Mouse (Mus musculus): Measurements from ENCODE around the gene Gm5134. TPM values are rescaled to one million over a fixed set of nuclear protein-coding genes. Genes with fewer than 3 reads are reported as not detected.
"Not testable (repeated sequence)": the region's sequence is repeated elsewhere in the genome, so short reads cannot be mapped to it uniquely, and the experiment has no call there.

Gm5134 gene
- polyA plus RNA-seq, 1 experiment = not detected

DNA sequence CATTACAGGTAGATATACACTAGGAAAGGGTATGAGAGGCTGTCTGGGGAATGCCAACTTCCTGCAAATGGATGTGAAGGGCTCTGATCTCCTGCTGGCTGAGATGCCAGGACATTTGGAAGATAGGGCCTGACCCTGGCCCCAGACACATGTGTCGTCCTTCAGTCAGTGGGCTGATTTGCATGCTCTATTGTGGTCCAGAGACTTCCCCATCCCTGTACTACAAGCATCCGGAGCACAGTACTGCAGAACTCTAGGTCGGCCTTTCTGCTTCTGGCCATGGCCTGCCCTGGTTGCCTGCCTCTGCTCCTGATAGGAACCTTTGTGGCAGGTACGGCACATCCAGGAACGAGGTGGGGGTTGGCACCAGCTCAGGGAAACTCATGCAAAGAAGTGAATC is 6.2 kb upstream of the Gm5134 start:
- Histone ChIP-seq H3K4me3 (ENCODE audit: insufficient read depth, low read depth, low read length) (no peak overlapping the region), H3K4me1 (ENCODE audit: control insufficient read depth, insufficient read depth, insufficient read length, low read length) (peaks cover 7% of the 10 kb centered on the region), H3K27ac (replicated peaks; ENCODE audit: low read depth, low read length) (no peak overlapping the region)

DNA sequence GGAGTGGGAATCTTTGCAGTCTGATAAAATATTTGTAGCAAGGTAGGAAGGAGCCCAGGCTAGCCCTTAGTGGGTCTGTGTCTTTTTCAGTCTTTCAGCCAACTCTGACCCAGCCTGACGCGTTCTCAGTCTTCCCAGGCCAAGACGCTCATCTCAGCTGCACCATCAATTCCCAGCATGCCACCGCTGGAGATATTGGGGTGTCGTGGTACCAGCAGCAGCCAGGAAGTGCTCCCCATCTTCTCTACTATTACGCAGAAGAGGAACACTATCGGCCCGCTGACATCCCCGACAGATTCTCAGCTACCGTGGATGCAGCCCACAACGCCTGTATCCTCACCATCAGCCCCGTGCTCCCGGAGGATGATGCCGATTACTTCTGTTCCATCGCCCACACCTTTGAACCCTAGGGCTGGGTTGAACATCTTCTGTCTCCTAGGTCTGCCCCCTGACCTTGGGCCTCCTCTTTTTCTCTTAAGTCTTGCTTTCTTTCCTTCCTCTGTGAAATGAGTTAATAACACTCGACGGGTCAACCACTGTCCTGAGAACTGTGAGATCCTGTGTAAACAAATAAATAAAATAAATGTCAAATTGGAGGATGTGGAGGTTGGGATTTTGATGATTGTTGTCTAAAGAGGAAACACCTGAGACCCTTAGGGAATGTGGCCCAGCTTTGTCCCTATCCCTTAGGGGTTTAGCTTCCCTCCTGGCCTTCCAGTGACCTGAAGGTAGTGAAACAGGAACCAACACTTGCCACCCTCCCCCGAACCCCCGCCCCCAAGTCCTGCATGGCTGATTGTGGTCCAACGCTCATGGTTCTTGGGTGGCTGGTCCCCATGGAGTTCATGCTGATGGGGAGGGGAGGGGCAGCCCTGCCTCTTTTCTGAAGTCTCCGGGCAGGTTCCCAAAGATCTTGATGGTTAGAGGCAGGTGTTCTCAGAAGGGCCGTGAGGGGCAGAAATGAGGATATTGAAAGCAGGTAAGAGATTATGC is 5.0 kb upstream of the Gm5134 start:
- no peak overlapping the region for H3K4me3 ChIP-seq (ENCODE audit: insufficient read depth, low read depth, low read length)
- H3K4me1 ChIP-seq (ENCODE audit: control insufficient read depth, insufficient read depth, insufficient read length, low read length) = peaks cover 2% of the 10 kb centered on the region
- H3K27ac ChIP-seq (replicated peaks; ENCODE audit: low read depth, low read length) = no peak overlapping the region; the same call in 1 of the 2 replicates

DNA sequence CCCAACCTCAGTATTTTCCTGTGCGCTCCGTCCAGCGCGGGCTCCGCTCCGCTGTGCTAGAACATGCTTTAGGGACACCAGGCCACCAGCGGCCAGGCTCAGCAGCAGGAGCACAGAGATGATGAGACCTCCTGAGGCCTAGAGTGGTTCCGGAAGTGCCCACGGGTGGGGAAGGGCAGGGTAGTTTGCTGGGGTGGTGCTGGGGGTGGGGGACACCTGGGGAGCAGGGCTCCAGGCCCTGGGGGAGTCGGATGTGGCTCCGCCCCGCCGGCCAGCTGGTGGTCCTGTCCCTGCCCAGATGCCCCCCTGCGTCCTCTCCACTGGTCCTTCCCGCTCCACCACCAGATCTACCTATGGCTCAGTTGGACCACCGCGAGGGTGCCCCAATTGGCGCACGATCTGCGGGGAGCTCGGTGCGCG is 3.5 kb upstream of the Gm5134 start:
- H3K4me1 ChIP-seq (ENCODE audit: control insufficient read depth, insufficient read depth, insufficient read length, low read length) = peaks cover 2% of the 10 kb centered on the region
- peak overlapping the region; percentile 51 for H3K4me3 ChIP-seq (ENCODE audit: insufficient read depth, low read depth, low read length)
- no peak overlapping the region for H3K27ac ChIP-seq (replicated peaks; ENCODE audit: low read depth, low read length)

DNA sequence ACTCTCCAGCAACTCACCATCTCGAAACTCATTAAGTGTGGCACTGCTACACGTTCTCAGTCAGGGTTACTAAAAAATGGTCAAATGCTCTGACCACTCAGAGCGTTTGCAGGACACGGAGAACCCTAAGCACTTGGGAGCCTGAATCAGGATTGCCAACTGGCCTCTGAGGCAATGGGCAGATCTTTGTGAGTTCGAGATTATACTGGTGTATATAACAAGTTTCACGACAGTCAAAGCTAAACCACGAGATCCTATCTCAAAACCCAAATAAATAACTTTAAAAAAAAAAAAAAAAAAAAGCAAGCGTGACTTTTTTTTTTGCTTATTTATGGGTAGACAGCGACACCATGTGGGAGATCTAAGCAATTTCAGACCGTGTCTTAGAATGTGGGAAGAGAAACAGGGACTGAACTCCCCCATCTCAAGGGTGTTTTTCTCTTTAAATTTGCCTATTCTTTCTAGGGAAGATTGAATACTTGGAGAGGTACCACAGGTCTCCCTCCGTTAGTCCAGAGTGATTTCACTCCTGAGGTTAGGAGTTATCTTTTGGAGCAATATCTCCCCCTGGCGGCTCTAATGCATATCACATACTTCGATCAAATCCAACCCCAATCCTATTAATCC is 2.8 kb upstream of the Gm5134 start:
- Histone ChIP-seq H3K4me1 (ENCODE audit: control insufficient read depth, insufficient read depth, insufficient read length, low read length) (peaks cover 2% of the 10 kb centered on the region), H3K27ac (replicated peaks; ENCODE audit: low read depth, low read length) (no peak overlapping the region), H3K4me3 (ENCODE audit: insufficient read depth, low read depth, low read length) (peak overlapping the region; percentile 51)

DNA sequence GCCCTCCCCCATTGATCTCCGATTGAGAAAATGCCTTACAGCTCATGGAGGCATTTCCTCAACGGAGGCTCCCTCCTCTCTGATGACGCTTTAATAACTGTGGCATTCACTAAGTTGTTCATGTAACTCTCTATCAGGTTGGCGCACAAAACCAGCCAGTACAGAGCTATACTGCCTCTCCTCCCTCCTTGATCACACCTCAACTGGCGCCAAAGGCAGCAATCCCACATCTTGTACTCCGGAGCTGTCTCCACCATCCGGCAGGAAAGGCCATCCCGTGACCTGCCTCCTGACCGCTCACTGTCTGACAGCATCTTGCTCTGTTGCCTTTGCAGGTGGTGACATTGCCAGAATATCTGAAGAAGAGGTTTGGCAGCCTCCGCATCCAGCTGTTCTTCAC is 19.5 kb downstream of the Gm5134 start:
- no peak overlapping the region for H3K27ac ChIP-seq (replicated peaks; ENCODE audit: low read depth, low read length)
- no peaks in the 10 kb centered on the region for H3K4me1 ChIP-seq (ENCODE audit: control insufficient read depth, insufficient read depth, insufficient read length, low read length)
- H3K4me3 ChIP-seq (ENCODE audit: insufficient read depth, low read depth, low read length) = no peak overlapping the region

DNA sequence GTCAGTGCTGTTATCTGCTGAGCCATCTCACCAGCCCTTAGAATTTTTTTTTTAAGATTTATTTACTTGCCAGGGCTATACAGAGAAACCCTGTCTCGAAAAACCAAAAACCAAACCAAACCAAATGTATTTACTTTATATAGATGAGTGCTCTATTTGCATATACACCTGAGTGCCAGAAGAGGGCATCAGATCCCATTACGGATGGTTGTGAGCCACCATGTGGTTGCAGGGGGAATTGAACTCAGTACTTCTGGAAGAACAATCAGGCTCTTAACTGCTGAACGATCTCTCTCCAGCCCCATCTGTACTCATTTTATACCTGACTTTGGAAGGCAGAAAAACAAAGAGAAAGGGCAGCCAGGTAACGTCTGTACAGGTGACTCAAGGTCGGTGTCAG is 20.9 kb downstream of the Gm5134 start:
- Histone ChIP-seq H3K4me3 (ENCODE audit: insufficient read depth, low read depth, low read length) (no peak overlapping the region), H3K4me1 (ENCODE audit: control insufficient read depth, insufficient read depth, insufficient read length, low read length) (no peaks in the 10 kb centered on the region), H3K27ac (replicated peaks; ENCODE audit: low read depth, low read length) (no peak overlapping the region)

DNA sequence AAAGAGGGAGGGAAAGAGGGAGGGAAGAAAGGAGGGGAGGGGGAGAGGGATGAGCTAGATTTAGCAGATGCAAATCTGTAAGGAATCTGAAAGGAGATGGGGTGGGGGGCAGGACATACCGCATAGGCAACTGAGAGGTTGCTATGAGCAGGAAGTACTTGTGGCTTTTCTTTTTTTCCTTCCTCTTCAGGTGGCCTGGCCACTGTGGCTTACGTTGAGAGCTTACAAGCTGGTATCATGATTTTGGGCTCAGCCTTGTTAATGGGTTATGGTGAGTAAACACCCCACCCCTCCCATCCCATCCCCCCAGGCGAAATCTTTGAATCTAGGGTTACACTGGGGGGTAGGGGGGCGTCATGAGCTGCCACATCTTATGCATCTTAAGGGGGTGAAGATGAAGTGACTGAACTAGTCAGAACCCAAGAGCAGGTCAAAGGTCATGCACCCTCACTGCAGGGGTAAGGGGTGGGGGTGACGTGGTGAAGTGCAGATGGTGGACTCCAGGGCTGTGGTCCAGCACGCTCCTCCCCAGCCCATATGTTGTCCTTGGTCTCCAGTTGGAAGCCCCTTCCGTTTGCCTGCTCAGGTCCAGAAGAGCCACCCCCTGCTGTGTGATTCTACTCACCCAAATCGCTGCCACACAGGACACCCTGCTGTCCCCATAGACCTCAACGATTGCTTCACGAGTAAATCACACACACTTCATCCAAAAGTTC is 24.0 kb downstream of the Gm5134 start:
- Histone ChIP-seq H3K27ac (replicated peaks; ENCODE audit: low read depth, low read length) (no peak overlapping the region), H3K4me1 (ENCODE audit: control insufficient read depth, insufficient read depth, insufficient read length, low read length) (no peaks in the 10 kb centered on the region), H3K4me3 (ENCODE audit: insufficient read depth, low read depth, low read length) (no peak overlapping the region)

DNA sequence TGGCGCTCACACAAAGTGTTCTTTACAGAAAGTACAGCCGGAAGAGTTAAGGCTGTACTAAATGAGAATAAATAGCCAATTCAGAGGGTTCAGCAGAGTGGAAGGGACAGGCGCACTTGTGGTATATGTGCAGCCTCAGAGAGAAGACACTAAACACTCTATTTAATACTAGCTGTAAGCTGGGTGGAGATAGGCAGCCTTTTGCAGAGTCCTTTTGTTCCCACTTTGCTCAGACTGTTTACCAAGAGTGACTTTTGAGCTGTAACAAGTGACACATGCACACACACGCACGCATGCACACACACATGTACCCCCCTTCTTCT is 24.5 kb downstream of the Gm5134 start:
- Histone ChIP-seq H3K4me3 (ENCODE audit: insufficient read depth, low read depth, low read length) (no peak overlapping the region), H3K4me1 (ENCODE audit: control insufficient read depth, insufficient read depth, insufficient read length, low read length) (no peaks in the 10 kb centered on the region), H3K27ac (replicated peaks; ENCODE audit: low read depth, low read length) (no peak overlapping the region)

DNA sequence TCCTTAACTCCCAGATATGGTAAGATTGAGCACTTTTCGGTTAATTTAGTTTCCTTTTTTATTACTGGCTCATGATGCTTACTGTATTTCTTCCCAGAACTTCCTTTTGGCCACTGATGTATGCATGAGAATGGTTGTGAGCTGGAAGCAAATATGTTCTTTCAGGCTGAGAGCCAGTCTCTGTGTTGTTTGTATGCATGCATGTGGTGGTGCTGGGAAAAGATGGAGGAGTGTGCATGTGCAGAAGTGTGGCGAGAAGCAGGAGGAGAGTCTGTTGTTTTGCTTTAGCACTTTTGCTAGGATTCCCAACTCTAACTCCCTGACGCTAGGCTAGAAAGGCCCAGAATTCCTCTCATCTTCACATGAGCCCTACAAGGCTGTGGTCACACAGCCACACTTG is 25.1 kb downstream of the Gm5134 start:
- H3K4me3 ChIP-seq (ENCODE audit: insufficient read depth, low read depth, low read length) = no peak overlapping the region
- H3K27ac ChIP-seq (replicated peaks; ENCODE audit: low read depth, low read length) = no peak overlapping the region
- H3K4me1 ChIP-seq (ENCODE audit: control insufficient read depth, insufficient read depth, insufficient read length, low read length) = no peaks in the 10 kb centered on the region

DNA sequence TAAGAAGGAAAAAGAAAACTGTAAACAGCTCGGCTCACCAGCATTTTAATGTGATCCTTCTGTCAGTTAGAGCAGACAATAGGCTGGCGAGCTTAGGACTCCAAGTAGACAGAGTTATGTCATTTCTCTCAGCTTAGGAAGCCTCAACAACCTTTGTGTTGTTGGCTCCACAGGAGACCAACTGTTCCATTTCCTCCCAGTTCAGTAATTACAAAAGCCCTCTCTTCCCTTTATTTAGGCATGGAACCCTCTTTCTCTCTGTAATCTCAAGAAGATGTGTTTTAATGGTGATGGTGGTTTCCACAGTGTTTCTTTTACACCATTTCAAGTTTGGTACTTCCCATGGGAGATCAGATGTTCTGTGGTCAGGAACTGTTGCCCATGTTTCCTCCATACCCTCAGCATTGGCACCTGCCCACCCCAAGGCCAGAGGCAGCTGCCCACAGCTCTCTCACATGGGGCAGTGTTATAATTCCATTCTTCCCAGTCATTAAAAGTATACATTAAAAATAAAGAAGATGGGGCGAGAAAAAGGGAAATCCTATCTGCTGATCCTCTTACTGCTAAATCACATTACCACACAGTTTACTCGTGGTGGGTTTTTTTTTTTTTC is 36.2 kb downstream of the Gm5134 start:
- no peak overlapping the region for H3K27ac ChIP-seq (replicated peaks; ENCODE audit: low read depth, low read length)
- H3K4me1 ChIP-seq (ENCODE audit: control insufficient read depth, insufficient read depth, insufficient read length, low read length) = no peaks in the 10 kb centered on the region
- no peak overlapping the region for H3K4me3 ChIP-seq (ENCODE audit: insufficient read depth, low read depth, low read length)

DNA sequence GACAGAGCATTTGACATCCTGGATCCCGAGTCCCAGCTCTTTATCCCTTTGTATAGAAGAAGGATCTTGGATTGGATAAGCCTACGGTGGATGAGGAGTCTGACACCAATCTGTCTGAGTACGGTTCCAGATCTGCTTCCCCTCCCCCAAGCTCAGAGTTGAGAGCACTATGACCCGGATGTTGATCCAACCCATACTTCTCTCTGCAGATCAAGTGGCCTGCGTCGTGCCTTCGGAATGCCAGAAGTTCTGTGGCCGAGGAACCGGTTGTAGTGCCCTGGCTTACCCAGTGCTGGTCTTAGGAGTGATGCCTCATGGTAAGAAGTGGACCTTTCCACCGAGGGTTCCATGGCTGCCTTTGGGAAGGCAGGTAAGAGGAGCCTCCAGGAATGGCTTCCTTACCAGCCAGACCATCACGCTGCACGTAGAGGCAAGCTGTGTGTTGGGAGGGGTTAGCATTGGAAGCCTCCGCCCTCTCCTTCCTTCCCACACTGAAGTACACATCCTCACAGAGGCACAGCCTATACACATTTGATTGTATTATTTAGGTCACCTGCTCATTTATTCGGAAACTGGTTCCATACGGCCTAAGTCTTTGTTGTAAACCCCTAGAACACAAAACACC is 39.4 kb downstream of the Gm5134 start:
- Histone ChIP-seq H3K27ac (replicated peaks; ENCODE audit: low read depth, low read length) (no peak overlapping the region), H3K4me1 (ENCODE audit: control insufficient read depth, insufficient read depth, insufficient read length, low read length) (no peaks in the 10 kb centered on the region), H3K4me3 (ENCODE audit: insufficient read depth, low read depth, low read length) (no peak overlapping the region)

DNA sequence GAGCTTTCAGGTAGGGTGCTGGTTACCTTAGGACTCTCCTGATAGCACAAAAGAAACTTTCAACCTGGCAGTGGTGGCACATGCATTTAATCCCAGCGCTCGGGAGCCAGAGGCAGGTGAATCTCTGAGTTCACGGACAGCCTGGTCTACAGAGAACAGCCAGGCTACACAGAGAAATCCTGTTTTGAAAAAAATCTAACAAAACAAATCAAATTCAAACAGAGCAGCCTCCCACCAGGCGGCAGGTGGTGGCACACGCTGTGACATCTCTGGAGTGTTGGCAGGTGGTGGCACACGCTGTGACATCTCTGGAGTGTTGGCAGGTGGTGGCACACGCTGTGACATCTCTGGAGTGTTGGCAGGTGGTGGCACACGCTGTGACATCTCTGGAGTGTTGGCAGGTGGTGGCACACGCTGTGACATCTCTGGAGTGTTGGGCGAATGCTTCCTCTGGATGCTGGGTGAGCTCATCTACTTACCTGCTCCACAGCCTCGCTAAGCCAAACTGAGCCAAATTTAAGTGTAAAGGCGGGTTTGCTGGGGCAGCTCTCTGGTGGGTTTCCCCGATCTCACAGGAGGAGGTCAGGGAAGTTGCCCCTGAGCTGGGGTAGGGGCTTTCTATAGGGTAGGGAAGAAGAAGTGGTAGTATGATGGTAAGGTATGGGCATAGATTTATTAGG is 40.4 kb downstream of the Gm5134 start:
- H3K27ac ChIP-seq (replicated peaks; ENCODE audit: low read depth, low read length); H3K4me3 ChIP-seq (ENCODE audit: insufficient read depth, low read depth, low read length); H3K4me1 ChIP-seq (ENCODE audit: control insufficient read depth, insufficient read depth, insufficient read length, low read length): not testable (repeated sequence)

DNA sequence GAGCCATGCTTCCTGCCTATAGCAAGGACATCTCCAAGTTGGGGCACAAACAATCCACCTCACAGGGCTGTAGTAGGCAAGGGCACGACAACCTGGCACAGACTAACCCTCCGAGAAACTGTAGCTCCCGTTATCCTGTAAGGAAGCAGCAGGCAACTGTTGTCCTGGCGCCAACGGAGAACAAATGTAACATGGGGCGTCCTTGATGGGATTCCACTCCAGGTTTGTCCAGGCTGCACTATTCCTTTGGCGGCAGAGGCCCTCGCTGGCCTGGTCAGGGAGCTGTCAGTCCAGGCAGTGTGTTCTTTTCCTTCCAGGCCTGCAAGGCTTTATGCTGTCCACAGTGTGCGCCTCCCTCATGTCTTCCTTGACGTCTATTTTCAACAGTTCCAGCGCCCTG is 41.1 kb downstream of the Gm5134 start:
- Histone ChIP-seq H3K4me3 (ENCODE audit: insufficient read depth, low read depth, low read length) (no peak overlapping the region), H3K27ac (replicated peaks; ENCODE audit: low read depth, low read length) (no peak overlapping the region), H3K4me1 (ENCODE audit: control insufficient read depth, insufficient read depth, insufficient read length, low read length) (no peaks in the 10 kb centered on the region)

DNA sequence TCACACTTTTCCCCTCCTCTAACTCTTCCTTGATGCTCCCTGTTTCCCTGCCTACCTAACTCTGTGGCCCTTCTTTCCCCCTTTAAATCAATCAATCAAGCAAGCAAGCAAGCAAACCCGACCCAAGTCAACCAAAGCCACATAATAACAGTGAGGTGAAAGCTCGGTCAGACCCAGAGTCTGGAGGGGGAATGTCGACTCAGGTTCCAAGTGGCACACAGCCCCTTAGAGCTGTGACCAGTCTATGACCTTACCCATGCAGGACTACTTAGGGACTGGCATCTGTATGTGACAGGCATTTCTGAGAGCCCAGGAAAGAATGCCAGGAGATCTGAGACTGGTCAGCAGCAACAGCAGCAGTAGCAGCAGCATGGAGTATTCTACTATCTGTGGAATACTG is 42.0 kb downstream of the Gm5134 start:
- H3K4me1 ChIP-seq (ENCODE audit: control insufficient read depth, insufficient read depth, insufficient read length, low read length) = no peaks in the 10 kb centered on the region
- no peak overlapping the region for H3K4me3 ChIP-seq (ENCODE audit: insufficient read depth, low read depth, low read length)
- no peak overlapping the region for H3K27ac ChIP-seq (replicated peaks; ENCODE audit: low read depth, low read length)

Measured in brown adipose tissue, adult 24 weeks (tissue).